Mouse (Mus musculus) thymus, adult 2 months (tissue): ENCODE data around the gene Olfr157.

Experiments
- CTCF ChIP-seq: fragments of 200-500 bp; IDR thresholded peaks from 2 replicates; pipeline ENCODE4 v1.5.1; 2012; ENCODE audit warnings: mild to moderate bottlenecking, control low read depth, low read length, moderate library complexity, borderline replicate concordance; ENCODE audit not compliant: control insufficient read depth, poor library complexity, insufficient read depth; ENCODE audit errors: extremely low read depth
- POLR2A ChIP-seq: fragments of 200-500 bp; IDR thresholded peaks from 2 replicates; pipeline ENCODE4 v1.6.1; 2012; ENCODE audit warnings: mild to moderate bottlenecking, low read length, control low read depth, moderate library complexity; ENCODE audit not compliant: control insufficient read depth, poor library complexity, insufficient read depth; ENCODE audit errors: extremely low read depth

DNA sequence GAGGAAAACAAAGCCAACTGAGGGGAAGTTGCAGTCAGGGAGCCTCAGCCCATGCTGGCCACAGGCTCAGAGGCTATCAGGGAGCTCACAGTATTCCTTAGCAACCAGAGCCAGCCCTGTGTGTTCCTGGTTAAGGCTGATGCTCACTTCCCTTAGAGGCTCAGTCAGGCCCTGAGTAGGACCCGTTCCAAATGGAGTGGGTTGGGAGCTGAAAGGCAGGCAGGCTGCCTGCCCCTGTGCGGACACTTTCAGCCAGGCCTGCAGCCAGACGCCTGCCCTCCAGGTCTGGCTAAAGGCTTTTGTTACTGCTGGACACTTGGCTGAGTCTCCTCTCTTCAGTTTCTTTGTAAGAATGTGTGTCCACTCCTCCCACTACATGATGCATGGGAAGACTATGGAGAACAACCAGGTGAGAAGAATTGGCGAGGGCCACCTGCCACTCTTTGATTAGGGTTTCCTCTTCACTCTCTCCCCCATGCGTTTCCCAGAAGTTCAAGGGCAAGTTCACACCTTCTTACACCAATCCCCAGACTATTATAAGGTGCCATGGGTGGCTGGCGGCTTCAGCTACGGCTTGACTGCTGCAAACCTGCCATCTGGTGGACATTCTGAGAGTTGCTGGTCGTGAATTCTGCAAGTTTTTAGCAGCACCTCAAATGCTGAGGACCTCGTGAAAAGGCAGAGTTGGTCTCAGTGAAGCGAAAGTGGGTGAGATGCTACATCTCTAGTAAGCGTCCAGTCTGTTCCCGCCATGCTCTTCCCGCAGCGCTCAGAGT, 20.9 kb upstream of the Olfr157 start:
- TF ChIP-seq POLR2A (no peak), CTCF (peak; percentile 67; the same call in 1 of the 2 replicates)
